Mouse (Mus musculus): ENCODE measurements around the gene Ppp1r8.

Ppp1r8 gene

DNA sequence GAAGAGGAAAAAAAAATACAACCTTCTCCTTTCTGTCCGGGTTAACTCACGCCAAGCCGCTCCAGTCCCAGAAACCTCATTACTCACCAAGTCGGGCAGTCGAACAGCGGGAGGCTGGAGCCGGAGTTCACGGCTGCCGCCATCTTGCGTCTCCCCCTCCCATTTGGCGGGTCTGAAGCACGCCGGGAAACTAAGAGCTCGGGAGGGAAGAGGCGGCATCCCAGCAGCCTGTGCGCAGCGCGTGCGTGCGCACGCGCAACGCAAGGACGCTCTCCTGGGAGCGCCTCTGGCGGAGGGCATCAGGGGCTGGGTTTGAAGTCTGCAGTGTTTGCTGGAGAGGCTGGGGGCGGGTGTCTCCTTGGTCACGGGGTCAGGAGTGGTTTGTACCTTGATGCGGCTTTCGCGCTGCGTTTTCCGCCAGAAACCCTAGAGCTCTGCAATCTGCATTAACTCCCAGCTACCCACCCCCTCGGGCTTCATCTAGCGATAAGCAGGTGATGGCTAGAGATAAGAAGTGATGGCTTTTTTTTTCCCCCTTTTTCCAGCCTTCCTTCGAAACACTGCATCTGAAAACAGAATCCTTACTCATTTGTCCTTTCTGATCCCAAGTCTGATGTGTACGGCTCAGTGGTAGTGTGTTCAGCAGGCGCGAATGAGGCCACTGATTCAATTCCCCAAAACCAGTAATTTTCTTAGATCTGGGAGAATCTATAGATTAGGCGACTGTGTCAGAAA, at the start of gene Ppp1r8:
Gene Ppp1r8 (minus strand): TSS at position 200 of the 735 bp plus-strand sequence.
- DNase-seq (ENCODE audit: low read depth, low spot score): peak; percentile 87

DNA sequence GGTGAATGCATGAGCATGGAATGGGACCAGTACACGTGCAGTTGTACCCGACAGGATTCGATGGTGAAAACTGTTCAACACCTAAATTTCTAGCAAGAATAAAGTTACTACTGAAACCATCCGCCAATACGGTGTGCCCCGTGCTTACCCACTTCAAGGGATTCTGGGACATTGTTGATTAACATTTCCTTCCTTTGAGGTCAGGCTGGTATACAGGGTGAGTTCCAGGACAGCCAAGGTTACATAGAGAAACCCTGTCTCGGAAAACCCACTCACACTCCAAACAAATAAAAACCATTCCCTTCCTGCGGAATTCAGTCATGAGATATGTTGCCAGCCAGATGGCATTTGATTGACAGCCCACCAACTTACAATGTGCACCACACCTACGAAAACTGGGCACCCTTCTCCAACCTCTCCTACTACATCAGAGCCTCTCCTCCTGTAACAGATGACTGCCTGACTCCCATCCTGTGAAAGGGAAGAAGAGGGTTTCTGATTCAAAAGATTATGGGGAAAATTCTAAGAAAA, 41.9 kb upstream of the Ppp1r8 start:
- DNase-seq (ENCODE audit: low read depth, low spot score): no peak

DNA sequence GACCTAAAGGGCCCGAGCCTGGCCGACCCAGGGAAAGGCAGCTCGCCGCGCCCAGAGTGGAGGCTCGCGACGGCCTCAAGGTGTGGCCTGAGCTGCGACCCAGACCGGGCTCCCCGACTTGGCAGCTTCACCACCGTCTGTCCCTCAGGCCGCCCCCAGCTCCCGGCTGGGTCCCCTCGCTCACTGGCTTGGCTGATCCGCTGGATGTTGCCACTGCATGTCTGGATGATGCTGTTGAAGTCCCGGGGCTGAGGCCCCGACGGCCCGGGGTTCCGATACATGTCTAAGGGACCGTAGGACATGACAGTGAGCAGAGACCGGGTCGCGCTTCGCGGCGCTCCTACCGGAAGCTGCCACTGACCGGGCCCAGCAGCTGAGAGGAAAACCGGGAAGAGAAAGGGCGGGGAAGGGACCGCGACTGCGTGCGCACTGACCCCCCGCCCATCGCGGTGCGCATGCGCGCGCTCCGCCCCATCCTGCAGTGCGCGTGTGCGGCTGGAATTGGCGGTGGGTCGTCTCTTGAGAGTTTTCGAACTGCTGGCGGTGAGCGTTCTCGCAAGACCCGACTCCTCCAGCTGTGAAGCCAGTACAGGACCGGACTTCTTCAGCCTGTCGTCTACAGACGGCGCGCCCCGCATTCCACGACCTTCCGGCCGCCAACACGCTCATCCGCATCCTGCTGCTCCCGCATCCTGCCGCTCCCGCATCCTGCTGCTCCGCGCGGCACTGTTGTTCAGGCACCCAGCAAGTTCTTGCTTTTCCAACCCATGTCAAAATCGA, 41.3 kb upstream of the Ppp1r8 start, which contains the start of gene Stx12:
Gene Stx12 (minus strand): TSS at position 446 of the 780 bp plus-strand sequence.
- peak; percentile 86 for DNase-seq (ENCODE audit: low read depth, low spot score)

DNA sequence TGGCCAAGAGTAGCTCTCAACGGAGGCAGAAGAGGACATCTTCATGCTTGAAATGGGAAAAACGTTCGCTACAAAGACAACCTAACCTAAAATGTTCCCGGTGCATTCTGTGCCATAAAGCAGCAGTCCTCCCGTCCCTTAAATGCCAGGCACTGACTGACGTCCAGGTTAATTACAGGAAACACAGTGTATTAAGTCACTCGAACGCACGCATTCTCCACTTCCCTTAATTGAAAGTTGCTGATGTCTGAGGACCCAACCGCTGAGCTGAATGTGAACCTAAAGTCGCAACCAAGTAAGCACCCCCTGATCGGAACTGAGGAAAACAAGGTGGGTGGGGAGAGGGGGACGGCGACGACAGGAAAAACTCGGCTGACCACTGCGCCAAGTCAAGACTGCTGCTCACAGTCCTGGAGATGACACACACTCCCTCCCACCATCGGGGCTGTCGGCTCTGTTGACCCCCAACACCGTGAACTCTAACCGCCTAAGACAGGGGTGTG, 40.6 kb upstream of the Ppp1r8 start:
- no peak for DNase-seq (ENCODE audit: low read depth, low spot score)

DNA sequence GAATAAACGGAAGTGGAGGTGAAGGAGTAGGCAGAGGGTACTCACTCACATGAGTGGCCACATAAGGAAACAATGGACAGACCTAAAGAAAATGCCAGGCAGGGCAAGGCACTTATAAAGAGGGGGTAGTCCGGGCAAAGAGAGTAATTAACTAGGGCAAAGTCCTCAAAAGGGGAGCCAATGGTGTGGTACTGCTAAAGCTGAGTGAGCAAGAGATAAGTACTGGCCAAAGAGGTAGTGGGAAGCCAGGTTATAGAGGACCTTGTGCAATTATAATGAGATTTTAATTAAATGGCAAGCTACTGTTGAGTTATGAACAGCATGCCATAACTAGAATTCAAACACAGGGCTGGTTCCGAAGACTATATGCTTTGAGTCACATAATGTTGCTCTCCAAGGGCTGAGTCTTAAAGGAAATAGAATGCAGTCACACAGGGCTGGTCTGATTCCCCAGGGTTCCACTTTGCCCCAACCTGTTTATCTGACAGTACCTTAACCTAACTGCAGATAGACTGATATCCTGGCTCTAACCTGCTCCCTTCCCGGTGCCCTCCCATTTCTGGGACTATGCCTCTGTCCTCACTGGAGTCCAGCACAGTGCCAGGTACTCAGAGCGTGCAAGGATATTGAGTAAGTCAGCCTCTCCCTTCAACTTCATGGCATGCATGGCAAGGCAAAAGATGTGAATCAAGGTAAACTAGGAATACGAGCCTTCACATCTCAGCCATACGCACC, 31.6 kb upstream of the Ppp1r8 start:
- no peak for DNase-seq (ENCODE audit: low read depth, low spot score)

DNA sequence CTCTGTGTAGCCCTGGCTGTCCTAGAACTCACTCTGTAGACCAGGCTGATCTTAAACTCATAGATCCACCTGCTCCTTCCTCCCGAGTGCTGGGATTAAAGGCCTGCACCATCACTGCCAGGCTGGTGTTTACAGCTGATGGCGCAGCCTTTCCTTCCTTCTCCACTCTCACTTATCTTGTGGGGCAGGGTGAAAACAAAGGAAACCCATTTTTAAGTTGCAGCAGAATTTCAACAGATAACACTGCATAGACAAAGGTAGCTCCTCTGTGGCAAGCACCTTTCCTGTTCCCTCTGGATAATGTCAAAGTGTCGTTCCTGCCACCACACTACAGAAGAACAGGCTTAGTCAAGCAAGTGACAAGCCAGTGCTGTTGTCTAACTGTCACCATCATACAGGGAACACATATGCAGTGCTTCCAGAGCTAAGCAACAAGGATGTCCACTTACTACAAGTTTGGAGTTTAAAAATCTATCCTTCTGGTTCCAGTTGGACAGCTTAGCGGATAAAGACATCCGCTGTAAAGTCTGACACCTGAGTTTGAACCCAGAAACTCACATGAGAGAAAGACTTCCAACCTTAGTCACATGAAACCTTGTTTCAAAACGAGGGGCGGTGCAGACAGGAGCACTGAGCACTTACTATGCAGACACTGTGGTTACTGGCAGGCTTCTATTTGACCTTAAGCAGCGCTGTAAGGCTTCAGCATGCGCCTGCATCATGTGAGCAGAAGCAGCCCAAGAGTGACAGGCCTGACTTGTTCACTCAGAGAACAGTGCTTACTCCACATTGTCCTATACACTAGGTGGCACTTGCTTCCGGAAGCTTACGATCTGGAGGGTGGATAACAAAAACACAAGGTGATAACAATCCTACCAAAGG, 30.8 kb upstream of the Ppp1r8 start:
- no peak for DNase-seq (ENCODE audit: low read depth, low spot score)

DNA sequence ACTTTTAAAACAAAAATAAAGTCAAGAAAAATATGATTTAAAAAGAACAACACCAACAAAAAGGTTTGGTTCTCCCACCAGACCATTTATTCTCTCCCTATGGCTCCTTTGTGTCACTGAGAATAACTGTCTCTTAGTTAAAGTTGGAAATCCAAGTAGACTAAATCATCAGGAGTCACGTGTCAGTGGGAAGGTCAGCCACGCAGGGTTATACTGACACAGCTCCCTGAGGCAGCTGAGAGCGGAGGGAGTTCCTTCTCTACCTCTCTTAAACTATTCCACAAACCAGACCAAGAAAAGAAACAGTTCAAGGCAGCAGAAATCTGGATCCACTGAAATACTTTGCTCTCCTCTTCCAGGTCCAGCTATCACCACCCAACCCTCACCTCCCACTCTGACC, 28.1 kb upstream of the Ppp1r8 start:
- DNase-seq (ENCODE audit: low read depth, low spot score): no peak

DNA sequence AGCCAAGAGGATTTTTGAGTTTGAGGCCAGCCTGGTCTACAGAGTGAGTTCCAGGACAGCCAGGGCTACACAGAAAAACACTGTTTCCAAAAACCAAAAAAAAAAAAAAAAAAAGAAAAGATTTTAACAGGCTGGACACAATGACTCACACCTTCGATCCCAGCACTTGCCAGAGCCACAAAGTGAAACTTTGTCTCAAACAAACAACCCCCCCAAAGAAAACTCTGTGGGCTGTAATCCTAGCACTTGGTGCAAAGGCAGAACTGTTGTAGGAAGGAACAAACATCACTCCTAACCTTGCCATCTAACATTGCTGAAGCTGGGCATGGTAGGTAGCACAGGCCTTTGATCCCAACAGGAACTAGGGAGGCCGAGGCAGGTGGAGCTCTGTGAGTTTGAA, 21.9 kb upstream of the Ppp1r8 start:
- no peak for DNase-seq (ENCODE audit: low read depth, low spot score)

DNA sequence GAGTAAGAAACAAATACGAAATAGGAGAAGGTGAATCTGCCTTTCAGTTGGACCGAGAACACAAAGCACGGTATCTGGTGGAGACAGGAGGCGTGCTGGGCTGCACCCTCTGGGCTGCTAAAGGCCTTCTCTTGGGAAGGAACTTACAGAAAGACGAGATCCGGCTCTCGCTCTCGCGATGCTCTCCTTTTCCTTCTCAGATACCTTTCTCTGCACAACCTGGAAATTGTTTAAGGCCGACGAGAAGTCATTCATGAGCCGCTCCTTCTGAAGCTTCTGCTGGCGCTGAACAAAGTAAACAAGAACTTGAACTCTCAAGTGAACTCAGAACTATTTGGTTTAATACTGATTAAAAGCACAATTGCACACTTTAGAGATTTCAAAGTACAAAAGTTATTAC, 20.0 kb upstream of the Ppp1r8 start:
- no peak for DNase-seq (ENCODE audit: low read depth, low spot score)

DNA sequence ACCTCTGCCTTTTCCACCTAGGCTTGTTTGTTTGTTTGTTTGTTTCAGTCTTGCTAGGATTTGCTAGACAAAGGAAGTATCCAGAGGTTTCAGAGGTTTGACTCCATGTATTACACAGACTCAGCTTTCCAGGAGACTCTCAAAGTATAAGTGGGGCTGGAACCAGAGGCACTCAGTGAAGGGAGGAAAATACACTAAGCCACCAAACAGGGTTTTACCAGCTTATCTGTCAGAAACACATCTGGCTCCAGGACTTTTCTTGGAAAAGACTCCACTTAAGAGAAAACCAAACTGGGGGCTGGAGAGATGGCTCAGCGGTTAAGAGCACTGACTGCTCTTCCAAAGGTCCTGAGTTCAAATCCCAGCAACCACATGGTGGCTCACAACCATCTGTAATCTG, 17.9 kb upstream of the Ppp1r8 start:
- DNase-seq (ENCODE audit: low read depth, low spot score): no peak

DNA sequence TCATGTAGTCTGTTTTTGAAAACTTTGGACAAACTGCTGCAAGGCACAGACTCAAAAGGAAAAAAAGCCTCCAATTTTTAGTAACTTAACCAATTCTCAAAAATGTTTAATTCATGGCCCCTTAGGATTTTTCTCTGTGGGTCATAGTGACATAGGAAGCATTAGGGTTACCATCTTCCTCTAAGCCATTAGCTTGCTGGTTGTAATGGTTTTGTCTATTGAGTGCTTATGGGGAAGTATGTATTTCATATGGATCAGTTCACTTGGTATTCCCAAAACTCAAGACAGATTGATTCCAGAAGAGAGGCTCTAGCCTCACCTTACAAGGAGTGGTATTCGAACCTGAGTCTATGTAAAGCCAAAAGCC, 719 bp upstream of the Ppp1r8 start:
- DNase-seq (ENCODE audit: low read depth, low spot score): no peak

DNA sequence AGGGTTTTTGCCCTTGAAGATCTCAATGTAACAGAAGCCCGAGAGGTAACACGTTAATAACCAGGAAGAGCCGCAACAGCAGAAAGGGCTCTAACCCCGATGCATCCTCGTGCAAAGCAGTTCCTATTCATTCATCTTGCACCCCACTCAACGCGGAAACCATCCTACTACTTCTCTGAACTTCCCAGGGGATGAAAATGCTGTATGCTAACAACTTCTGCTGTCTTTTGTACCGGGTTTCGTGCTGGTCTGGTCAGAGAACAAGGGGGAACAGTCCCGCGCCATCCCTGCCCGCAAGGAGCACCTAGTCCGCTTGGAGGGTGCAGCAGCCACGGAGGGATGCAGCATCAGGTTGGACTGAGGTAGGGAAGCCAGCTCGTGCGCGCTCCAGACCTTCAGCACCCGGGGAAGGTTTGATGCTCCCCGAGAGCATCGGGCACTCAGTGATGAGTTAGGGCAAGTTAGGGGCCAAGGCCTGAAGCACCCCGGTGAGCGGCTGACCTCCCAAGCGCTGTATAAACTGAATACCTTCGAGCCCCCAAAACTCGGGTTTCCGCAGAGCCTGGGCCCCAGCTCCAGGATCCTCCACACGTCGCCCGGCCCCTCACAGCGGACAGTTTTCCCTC, 575 bp downstream of the Ppp1r8 start:
- no peak for DNase-seq (ENCODE audit: low read depth, low spot score)

DNA sequence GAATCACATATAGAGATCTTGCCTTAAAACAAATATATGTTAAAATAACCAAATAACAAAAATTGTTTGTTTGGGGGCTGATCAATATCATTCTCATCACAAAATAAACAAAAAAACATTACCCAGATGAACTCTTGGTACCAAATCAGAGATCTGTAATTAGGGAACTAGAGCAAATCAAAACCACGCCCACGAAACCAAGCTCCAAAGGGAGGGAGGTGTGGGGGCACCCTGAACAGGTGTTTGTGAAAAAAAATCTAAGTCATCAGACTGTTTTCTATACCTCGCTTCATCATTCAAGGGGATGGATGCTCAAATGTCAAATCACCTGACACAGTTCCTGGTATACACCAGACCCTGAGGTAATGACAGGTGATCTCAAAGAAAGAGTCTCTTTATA, 1.5 kb downstream of the Ppp1r8 start:
- no peak for DNase-seq (ENCODE audit: low read depth, low spot score)

DNA sequence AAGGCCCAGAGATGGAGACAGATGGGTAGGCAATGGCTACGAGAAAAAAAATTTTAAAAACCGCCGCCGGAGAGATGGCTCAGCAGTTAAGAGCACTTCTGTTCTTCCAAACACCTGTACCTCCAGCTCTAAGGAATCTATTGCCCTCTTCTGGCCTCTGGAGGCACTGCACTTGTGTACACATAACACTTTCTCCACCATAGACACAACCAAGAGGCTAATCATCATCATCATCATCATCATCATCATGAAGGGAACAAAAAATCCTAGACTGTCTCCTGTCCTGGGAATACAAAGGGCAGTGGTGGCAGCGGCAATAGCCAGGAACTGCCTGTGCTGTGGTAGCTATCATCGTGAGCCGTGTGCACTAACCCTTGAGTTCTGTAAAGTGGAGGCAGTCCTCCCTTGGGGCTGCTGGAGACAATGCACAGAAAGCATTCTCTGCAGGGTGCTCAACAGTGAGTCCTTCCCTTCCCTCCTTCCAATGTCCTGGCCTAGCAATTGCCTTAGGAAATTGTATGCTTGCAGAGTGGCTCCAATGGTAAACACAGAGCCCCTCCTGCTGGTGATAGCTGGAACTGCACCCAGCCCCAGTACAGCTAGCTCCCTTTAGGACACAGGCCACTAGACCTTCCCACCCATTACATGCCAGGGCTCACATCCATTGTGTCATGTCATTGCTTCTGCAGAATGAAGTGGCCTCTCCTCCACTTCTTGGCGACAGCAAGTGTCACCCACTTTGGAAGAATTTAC, 19.2 kb downstream of the Ppp1r8 start:
- DNase-seq (ENCODE audit: low read depth, low spot score): no peak

DNA sequence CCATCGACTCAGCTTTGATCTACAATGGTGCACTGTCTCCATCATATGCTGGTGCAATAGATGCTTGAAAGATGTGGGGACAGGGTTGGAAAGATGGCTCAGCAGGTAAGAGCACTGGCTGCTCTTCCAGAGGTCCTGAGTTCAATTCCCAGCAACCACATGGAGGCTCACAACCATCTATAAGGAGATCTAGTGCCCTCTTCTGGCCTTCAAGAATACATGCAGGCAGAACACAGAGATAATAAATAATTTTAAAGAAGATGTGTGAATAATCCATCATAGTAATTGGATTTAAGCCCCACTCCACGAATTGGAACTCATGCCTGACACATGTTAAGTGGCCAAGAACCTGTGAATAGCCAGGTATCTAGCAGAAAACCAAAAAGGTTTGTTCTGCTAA, 24.5 kb downstream of the Ppp1r8 start:
- no peak for DNase-seq (ENCODE audit: low read depth, low spot score)

DNA sequence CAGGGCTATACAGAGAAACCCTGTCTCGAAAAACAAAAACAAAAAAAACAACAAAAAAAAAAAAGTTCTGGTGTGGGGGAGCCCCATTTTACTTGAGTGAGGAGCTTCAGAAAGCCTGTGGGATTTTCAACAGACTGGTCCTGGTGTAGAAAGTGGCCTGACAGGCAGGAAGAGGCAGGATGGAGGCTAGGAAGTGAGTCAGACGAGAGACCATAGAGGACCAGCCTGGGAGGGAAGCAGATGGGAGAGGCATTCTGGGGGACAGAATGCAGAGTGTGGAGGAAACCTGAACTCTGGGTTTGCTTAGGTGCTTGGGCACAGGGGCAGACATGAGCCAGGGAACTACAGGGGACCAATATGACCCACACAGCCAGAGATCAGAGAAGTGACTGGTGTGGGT, 26.1 kb downstream of the Ppp1r8 start:
- DNase-seq (ENCODE audit: low read depth, low spot score): no peak

DNA sequence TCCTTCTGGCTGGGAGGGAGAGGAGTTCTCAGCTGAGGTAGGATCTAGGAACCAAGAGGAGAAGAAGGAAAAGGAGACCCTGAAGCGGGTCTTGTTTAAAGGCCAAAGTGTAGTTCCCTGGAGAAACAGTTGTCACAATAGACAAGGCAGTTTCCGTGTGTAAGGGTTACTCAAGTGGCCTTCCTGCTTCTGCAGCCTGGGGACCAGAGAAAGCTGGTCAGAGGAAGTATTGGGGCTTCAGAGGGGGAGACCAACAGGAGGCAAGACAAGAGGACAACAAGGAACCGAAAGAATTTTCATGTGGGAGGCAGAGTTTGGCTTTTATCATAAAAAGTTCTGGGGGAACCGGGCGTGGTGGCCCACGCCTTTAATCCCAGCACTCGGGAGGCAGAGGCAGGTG, 26.6 kb downstream of the Ppp1r8 start:
- DNase-seq (ENCODE audit: low read depth, low spot score): no peak

DNA sequence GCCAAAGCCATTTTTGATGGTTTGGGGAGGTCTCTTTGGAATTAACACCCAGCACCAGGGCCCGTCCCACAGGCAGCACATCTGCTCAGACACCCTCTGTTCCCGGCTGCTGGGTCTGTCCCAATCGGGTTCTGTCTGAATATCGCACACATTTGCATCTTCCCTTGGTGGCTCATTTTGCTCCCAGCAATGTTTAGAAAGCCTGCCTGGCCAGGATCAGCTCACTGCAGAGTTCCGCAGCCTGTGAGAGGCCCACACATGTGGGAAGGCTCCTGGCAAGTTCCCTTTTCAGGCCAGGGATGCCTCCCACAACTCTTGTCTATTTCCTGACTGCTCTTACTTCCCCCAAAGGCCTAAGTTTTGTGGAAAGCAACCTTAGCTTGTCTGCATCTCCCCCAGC, 33.3 kb downstream of the Ppp1r8 start:
- DNase-seq (ENCODE audit: low read depth, low spot score): no peak

DNA sequence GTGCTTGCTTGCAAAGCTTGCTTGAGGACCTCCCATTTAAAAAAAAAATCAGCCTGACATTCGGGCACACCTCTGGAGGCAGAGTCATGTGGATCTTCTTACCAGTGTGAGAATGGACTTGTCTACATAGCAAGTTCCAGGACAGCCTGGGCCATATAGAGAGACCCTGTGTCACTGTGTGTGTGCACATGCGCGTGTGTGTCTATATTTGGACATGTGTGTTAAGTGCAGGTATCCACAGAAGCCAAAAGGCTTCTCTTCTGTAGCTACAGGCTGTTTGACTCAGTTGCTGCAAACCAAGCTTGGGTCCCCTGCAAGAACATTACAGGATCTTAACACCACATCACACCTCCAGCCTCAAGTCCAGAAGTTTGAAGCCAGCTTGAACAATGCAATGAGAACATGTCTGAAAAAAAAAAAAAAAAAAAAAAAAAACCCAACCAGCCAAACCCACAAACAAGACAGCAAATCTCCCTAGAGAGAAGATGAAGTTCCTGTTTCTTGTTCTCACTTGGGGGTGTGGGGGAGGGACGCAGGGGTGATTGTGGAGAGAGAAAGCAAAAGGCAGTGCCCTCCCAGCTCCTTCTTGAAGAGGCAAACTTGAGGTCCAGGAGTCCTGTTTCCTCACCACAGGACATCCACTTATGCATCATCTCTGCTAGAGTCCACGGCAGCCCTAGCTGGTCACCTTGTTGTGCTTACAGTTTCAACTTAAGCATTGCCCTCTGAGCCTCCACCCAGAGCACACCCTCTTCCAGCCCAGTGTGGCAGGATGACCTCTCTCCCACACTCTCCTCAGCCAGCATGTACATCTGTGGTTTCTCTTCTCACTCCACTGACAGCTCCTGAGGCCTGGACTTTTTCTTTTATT, 35.0 kb downstream of the Ppp1r8 start:
- no peak for DNase-seq (ENCODE audit: low read depth, low spot score)
